Mouse (Mus musculus) mammary gland, adult 2 months (tissue): ENCODE results near the gene Mup3. TPM values are rescaled to one million over a fixed set of nuclear protein-coding genes. Genes with fewer than 3 reads are reported as not detected.

Source experiments
- polyA plus RNA-seq: library from polyadenylated mRNA; depleted of rRNA; stranded (reverse); fragments of >200 nt; gene quantifications from 2 replicates; pipeline ENCODE4 v1.2.3, GENCODE M21; 2012; ENCODE audit warnings: low replicate concordance; rRNA removed

Gene Mup3
- 4.4 and 7.5 TPM in 2 replicates for polyA plus RNA-seq

DNA sequence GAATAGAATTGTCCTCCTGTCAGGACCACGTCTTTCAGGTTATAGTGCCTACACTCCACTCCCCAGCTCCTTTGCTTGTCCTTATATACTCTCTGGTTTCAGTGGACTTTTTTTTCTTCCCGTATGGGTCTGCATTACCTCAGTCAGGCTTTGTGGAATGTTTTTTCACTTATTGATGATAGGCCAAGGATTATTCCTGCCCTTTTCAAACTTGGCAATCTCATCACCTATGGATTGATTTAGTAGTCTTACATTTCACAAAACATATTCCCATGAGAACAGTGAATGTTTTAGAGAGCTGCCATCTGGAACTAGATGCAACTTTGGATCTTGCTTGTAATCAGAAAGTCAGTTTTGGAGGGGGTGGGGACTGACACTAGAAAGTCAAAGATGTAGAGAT lies at the start of gene Mup3:
TSS of gene Mup3 (minus strand) at position 102 of the 400 bp plus-strand sequence.

DNA sequence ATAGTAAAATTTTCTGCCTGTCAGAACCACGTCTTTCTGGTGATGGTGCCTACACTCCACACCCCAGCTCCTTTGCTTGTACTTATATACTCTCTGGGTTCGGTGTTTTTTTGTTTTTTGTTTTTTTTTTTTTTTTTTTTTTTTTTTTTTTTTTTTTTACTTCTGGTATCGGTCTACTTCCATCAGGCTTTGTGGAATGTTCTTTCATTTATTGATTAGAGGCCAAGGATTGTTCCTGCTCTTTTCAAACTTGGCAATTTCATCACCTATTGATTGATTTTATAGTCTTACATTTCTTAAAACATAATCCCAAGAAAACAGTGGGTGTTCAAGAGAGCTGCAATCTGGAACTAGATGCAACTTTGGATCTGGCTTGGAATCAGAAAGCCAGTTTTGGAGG lies 33.1 kb downstream of the Mup3 start, which contains the start of gene Mup20:
TSS of gene Mup20 (minus strand) at position 101 of the 400 bp plus-strand sequence.

Other genes starting within 250 kb of the Mup3 start
- gene Mup20, start 33.2 kb downstream of the Mup3 start, polyA plus RNA-seq = 0.99 TPM in 1 of 2 replicates, not detected in the other
- not detected in 2 replicates for gene Mup21, start 63.5 kb upstream of the Mup3 start, polyA plus RNA-seq
- gene Zfp37, start 143.7 kb upstream of the Mup3 start, polyA plus RNA-seq = 0.13 and 0.50 TPM in 2 replicates
- gene Slc31a2, start 175.2 kb upstream of the Mup3 start, polyA plus RNA-seq = 19.1 and 38.9 TPM in 2 replicates